Mouse (Mus musculus) liver, embryonic 14.5 days (tissue): ENCODE measurements around the gene Cacng8. TPM values are rescaled to one million over a fixed set of nuclear protein-coding genes. Genes with fewer than 3 reads are reported as not detected.

Source experiments
- ATAC-seq: fragments of 200-750 bp; cut with Nextera tagmentation; 2 replicates; pipeline ENCODE4 v1.8.0; 2017; ENCODE audit warnings: moderate number of reproducible peaks, mild to moderate bottlenecking, moderate library complexity; ENCODE audit not compliant: insufficient read depth
- DNase-seq, 3 experiments: peaks; one replicate each; pipeline ENCODE4 v3.0.0-alpha.2; 2012 to 2013; ENCODE audit warnings: low read depth in 3 of 3, low spot score in 3 of 3
- H3K27ac ChIP-seq: fragments of 300-500 bp; sonication (generic); 2 replicates; pipeline ENCODE4 v1.5.1; 2014; ENCODE audit warnings: moderate library complexity, mild to moderate bottlenecking, control low read depth, inconsistent platforms
- H3K27me3 ChIP-seq: fragments of 300-500 bp; sonication (generic); 2 replicates; pipeline ENCODE4 v1.6.1; 2014; ENCODE audit warnings: mild to moderate bottlenecking, low read length, moderate library complexity; ENCODE audit not compliant: control insufficient read depth, insufficient read depth
- H3K36me3 ChIP-seq: fragments of 300-500 bp; sonication (generic); replicated peaks from 2 replicates; pipeline ENCODE4 v1.6.1; 2014; ENCODE audit warnings: low read depth; ENCODE audit not compliant: control insufficient read depth, insufficient read depth
- H3K4me1 ChIP-seq, 2 experiments: fragments of 200-500 bp in 1 of 2; fragments of 300-500 bp in 1 of 2; sonication (generic) in 1 of 2; replicated peaks; 2 replicates each; pipeline ENCODE4 v1.6.1; 2012 to 2014; ENCODE audit warnings: antibody characterized with exemption in 1 of 2, inconsistent platforms in 1 of 2, low read length in 1 of 2; ENCODE audit not compliant: control insufficient read depth in 2 of 2, insufficient read depth in 2 of 2
- H3K4me2 ChIP-seq: fragments of 300-500 bp; sonication (generic); 2 replicates; pipeline ENCODE4 v1.6.1; 2014; ENCODE audit warnings: low read depth, mild to moderate bottlenecking, control low read depth, moderate library complexity
- H3K4me3 ChIP-seq, 2 experiments: fragments of 200-500 bp in 1 of 2; fragments of 300-500 bp in 1 of 2; sonication (generic) in 1 of 2; 2 replicates each; pipeline ENCODE4 v1.5.1; 2012 to 2014; ENCODE audit warnings: low read depth in 2 of 2, low read length in 2 of 2, mild to moderate bottlenecking in 2 of 2, control low read depth in 1 of 2, inconsistent platforms in 1 of 2, moderate library complexity in 1 of 2; ENCODE audit not compliant: insufficient read depth in 1 of 2
- H3K9ac ChIP-seq: fragments of 300-500 bp; sonication (generic); replicated peaks from 2 replicates; pipeline ENCODE4 v1.6.1; 2014; ENCODE audit warnings: mild to moderate bottlenecking, control low read depth, moderate library complexity
- H3K9me3 ChIP-seq: fragments of 300-500 bp; sonication (generic); 2 replicates; pipeline ENCODE4 v1.6.1; 2016; ENCODE audit warnings: low read length, mixed read lengths; ENCODE audit not compliant: control insufficient read depth
- CTCF ChIP-seq: IDR thresholded peaks from 2 replicates; pipeline ENCODE4 v1.5.1; 2016; ENCODE audit warnings: antibody characterized with exemption, low read depth, control low read depth
- EP300 ChIP-seq: IDR thresholded peaks from 2 replicates; pipeline ENCODE4 v1.6.1; 2016; ENCODE audit warnings: antibody characterized with exemption, low read depth
- WGBS: fragments of 180-500 bp; shearing (Covaris S2); extraction: QIAGEN DNeasy Blood & Tissue Kit; methylation state at CpG from one replicate; pipeline ENCODE4 v1.1.7; 2014; ENCODE audit not compliant: insufficient replicate concordance; 5-methylcytosine and 5-hydroxymethylcytosine counted together
- polyA plus RNA-seq, 2 experiments: library from polyadenylated mRNA; depleted of rRNA in 1 of 2; stranded (reverse) in 1 of 2; unstranded in 1 of 2; fragments of >200 nt; fragmentation: Nextera tagmentation in 1 of 2; extraction: Ambion mirVana in 1 of 2; gene quantifications; 2 replicates each; pipeline versions ENCODE4 v1.2.1 to v1.2.3; 2012 to 2014

The Cacng8 gene
- polyA plus RNA-seq (2012; rRNA removed): 0.04 and 0.05 TPM in 2 replicates
- polyA plus RNA-seq (2014; fragmentation: Nextera tagmentation; extraction: Ambion mirVana): not detected in 2 replicates

DNA sequence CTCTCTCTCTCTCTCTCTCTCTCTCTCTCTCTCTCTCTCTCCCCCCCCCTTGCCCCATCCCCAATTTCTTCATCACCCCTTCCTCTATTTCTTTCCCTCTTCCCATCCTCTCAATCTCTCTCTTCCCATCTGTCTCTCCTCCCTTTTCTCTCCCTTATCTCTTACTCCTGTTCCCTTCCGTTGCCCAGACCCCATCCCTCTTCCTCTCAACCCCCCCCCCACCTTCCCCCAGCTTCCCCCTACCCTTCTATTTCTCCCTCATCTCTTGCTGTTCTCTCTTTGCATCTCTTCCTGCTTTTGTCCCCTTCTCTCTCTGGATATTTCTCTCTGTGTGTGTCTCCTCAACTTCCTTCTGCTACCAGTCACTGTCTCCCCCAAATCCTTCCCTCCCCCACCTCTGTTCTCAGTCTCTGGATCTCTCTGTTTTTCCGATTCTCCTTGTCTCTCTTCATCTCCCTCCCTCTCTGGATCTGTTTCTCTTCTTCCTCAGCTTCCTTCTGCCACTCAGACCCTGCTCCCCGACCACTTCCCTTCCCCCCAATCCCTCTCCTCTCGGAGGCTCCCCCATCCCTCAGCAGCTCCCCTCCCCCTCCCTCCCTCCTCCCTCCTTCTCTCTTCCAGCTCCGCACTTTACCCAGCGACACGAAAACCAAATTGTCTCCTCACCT, at the start of gene Cacng8:
Cacng8 (plus strand) TSS at position 271 of the 668 bp plus-strand sequence.
- H3K4me3 ChIP-seq: no peak within 1 kb of the TSS
- H3K4me1 ChIP-seq: no peaks in the 10 kb centered on the region
- ATAC-seq (no peak), DNase-seq (no peak)
- H3K27me3 ChIP-seq: no peaks in the 10 kb centered on the region
- no peak within 1 kb of the TSS for H3K4me2 ChIP-seq
- under 1% methylated on average over 7 of the region's 7 CpGs for WGBS
- H3K9me3 ChIP-seq: no peaks in the 10 kb centered on the region
- H3K9ac ChIP-seq: no peak within 1 kb of the TSS
- no peaks in the 10 kb centered on the region for H3K36me3 ChIP-seq
- no peak within 1 kb of the TSS for H3K27ac ChIP-seq
- TF ChIP-seq CTCF (no peak), EP300 (no peak)

DNA sequence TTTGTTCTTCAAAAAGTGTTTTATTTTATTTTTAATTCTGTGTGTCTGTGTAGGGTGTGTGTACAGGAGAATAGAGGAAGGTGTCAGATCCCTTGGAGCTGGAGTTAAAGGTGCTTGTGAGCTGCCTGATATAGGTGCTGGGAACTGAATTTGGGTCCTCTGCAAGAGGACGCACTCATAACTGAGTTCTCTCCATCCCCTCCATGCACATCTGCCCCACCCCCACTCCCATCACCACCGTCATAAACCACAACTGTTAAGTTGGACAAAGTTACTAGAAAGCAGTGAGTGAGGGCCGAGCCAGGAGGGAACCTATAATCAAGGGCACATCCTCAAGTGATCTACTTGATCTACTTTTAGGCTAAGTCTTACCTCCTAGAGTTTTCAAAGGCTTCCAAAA, 46.6 kb upstream of the Cacng8 start:
- no peak overlapping the region for H3K27ac ChIP-seq
- ATAC-seq: no peak
- no peak for TF ChIP-seq EP300
- no peak for TF ChIP-seq CTCF
- no peak overlapping the region for H3K4me2 ChIP-seq
- H3K4me1 ChIP-seq: no peaks in the 10 kb centered on the region
- no peaks in the 10 kb centered on the region for H3K9me3 ChIP-seq
- no peaks in the 10 kb centered on the region for H3K27me3 ChIP-seq
- no peak overlapping the region for H3K4me3 ChIP-seq
- no peaks in the 10 kb centered on the region for H3K36me3 ChIP-seq
- no peak for DNase-seq
- H3K9ac ChIP-seq: no peak overlapping the region
- 43% methylated on average over 3 of the region's 3 CpGs for WGBS

DNA sequence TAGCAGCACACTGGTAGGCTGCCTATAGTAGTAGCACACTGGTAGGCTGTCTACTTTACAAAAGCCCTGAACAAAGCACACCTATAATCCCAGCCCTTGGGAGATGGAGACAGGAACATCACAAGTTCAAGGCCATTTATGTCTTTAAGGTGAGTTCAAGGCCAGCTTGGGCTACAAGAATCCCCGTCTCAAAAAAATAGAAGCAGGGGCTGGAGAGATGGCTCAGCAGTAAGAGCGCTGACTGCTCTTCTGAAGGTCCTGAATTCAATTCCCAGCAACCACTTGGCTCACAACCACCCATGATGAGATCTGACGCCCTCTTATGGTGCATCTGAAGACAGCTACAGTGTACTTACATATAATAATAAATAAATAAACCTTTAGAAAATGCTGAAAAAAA, 45.2 kb upstream of the Cacng8 start:
- H3K27ac ChIP-seq: no peak overlapping the region
- no peak for DNase-seq
- H3K9ac ChIP-seq: no peak overlapping the region
- no peak for ATAC-seq
- no peaks in the 10 kb centered on the region for H3K36me3 ChIP-seq
- no peaks in the 10 kb centered on the region for H3K4me1 ChIP-seq
- WGBS: 57% methylated on average over 3 of the region's 3 CpGs
- no peaks in the 10 kb centered on the region for H3K9me3 ChIP-seq
- no peak for TF ChIP-seq EP300
- TF ChIP-seq CTCF: no peak
- no peak overlapping the region for H3K4me2 ChIP-seq
- no peaks in the 10 kb centered on the region for H3K27me3 ChIP-seq
- no peak overlapping the region for H3K4me3 ChIP-seq

DNA sequence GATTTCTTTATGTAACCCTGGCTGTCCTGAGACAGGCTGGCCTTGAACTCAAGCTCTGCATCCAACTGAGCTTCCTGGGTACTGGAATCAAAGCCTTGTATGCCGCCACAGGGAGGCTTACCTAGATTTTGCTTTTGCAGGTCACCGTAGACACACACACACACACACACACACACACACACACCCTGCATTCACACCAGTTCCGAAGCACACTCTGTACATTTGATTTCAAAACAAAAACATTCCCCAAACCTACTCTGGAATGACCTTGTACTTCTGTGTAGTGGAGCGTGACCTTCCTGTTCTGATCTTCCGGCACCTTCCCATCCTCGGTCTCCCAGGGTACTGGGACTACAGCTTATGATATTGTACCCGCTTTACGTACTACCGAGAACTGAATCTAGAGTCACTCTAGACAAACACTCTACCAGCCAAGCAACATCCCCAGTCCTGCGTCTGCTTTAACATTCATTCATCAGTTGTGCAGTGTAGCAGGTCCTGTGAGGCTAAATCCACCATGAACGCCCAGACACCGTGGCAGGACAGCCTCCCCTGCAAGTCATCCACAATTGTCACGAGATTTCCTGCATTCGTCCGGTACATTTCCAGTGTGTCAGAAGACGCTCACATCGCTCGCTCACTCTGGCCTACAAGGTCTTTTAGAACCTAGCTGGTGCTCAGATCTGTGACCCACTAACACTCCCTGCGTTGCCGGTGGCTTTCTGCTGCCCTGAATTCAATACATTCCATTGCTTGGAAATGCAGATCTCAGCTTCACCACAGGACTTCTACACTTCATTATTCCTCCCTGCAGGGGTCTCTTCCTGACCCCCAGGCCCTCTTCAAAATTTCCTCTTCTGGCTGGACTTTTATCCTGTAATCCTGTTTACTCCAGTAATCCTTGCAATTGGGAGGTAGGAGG, 42.9 kb upstream of the Cacng8 start:
- Histone ChIP-seq H3K27me3 (no peaks in the 10 kb centered on the region), H3K4me1 (no peaks in the 10 kb centered on the region), H3K4me2 (no peak overlapping the region), H3K9me3 (no peaks in the 10 kb centered on the region), H3K4me3 (no peak overlapping the region), H3K9ac (no peak overlapping the region), H3K27ac (no peak overlapping the region), H3K36me3 (no peaks in the 10 kb centered on the region)
- WGBS: 58% methylated on average over 20 of the region's 20 CpGs
- ATAC-seq (no peak), DNase-seq (no peak)
- TF ChIP-seq CTCF: no peak
- no peak for TF ChIP-seq EP300

DNA sequence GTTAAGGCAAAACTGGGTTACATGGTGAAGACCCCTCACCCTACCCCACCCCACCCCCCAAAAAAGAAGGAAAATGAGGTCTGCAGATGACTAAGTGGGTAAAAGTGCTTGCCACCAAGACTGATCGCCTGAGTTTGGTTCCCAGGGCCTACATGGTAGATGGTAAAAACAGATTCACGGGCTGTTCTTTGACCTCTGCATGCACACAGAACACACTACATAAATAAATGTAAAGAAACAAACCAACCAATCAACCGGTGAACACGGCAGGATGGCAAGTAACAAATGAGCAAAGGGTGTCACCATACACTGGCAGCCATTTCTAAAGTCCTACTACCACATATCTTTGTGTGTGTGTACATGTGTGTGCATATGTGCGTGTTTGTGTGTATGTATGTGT, 42.2 kb upstream of the Cacng8 start:
- TF ChIP-seq CTCF (no peak), EP300 (no peak)
- no peaks in the 10 kb centered on the region for H3K4me1 ChIP-seq

More for the DNA sequence above, 42.2 kb upstream of the Cacng8 start:
- no peak overlapping the region for H3K4me2 ChIP-seq
- no peaks in the 10 kb centered on the region for H3K36me3 ChIP-seq
- H3K27ac ChIP-seq: no peak overlapping the region
- ATAC-seq (no peak), DNase-seq (no peak)
- H3K9ac ChIP-seq: no peak overlapping the region
- no peaks in the 10 kb centered on the region for H3K9me3 ChIP-seq
- WGBS: 52% methylated on average over 5 of the region's 5 CpGs
- no peak overlapping the region for H3K4me3 ChIP-seq
- no peaks in the 10 kb centered on the region for H3K27me3 ChIP-seq
